Mouse (Mus musculus) MEL (cell line): ENCODE measurements at regions not wholly inside any gene's neighbourhood (a gene's known extent, or its start where the extent isn't known, plus 50 kb on each side); places are given as distances from the start of the nearest gene placed in this dataset.

ENCODE experiments used
- CHD2 ChIP-seq: IDR thresholded peaks from 2 replicates; pipeline ENCODE4 v1.6.1; 2011; ENCODE audit warnings: low read length, improper control_type of control experiment
- CTCF ChIP-seq, 3 experiments: IDR thresholded peaks in 2 of 3; conservative IDR thresholded peaks in 1 of 3; 2 replicates each; pipeline ENCODE4 v1.5.1; 2011 to 2012; ENCODE audit warnings: low read length in 3 of 3, low read depth in 2 of 3, mild to moderate bottlenecking in 2 of 3, improper control_type of control experiment in 1 of 3, inconsistent platforms in 1 of 3, mixed read lengths in 1 of 3, moderate library complexity in 1 of 3; ENCODE audit not compliant: control insufficient read depth in 1 of 3, insufficient read depth in 1 of 3, poor library complexity in 1 of 3, severe bottlenecking in 1 of 3
- ELF1 ChIP-seq: IDR thresholded peaks from 2 replicates; pipeline ENCODE4 v1.6.1; 2014; ENCODE audit warnings: low read depth, mild to moderate bottlenecking, inconsistent platforms, low read length, improper control_type of control experiment, moderate library complexity
- EP300 ChIP-seq, 2 experiments: IDR thresholded peaks; 2 replicates each; pipeline ENCODE4 v1.6.1; 2011; ENCODE audit warnings: improper control_type of control experiment in 2 of 2, low read length in 2 of 2, low read depth in 1 of 2, mild to moderate bottlenecking in 1 of 2
- GATA1 ChIP-seq: IDR thresholded peaks from 2 replicates; pipeline ENCODE4 v1.6.1; 2011; ENCODE audit warnings: low read depth, low read length, improper control_type of control experiment
- MAZ ChIP-seq: IDR thresholded peaks from 2 replicates; pipeline ENCODE4 v1.6.1; 2012; ENCODE audit warnings: low read depth, mild to moderate bottlenecking, inconsistent platforms, low read length, improper control_type of control experiment
- MEF2A ChIP-seq: IDR thresholded peaks from 2 replicates; pipeline ENCODE4 v1.6.1; 2014; ENCODE audit warnings: low read depth, mild to moderate bottlenecking, inconsistent platforms, low read length, improper control_type of control experiment; ENCODE audit not compliant: poor library complexity, insufficient replicate concordance, severe bottlenecking; ENCODE audit errors: extremely low read depth
- POLR2A ChIP-seq, 2 experiments: IDR thresholded peaks; 2 replicates each; pipeline ENCODE4 v1.6.1; 2011 to 2012; ENCODE audit warnings: low read length in 2 of 2, mild to moderate bottlenecking in 2 of 2, control low read depth in 1 of 2, improper control_type of control experiment in 1 of 2, low read depth in 1 of 2, moderate library complexity in 1 of 2; ENCODE audit not compliant: control insufficient read depth in 1 of 2, insufficient read depth in 1 of 2, poor library complexity in 1 of 2
- USF1 ChIP-seq: IDR thresholded peaks from 2 replicates; pipeline ENCODE4 v1.6.1; 2014; ENCODE audit warnings: low read depth, mild to moderate bottlenecking, inconsistent platforms, low read length, improper control_type of control experiment, moderate library complexity

DNA sequence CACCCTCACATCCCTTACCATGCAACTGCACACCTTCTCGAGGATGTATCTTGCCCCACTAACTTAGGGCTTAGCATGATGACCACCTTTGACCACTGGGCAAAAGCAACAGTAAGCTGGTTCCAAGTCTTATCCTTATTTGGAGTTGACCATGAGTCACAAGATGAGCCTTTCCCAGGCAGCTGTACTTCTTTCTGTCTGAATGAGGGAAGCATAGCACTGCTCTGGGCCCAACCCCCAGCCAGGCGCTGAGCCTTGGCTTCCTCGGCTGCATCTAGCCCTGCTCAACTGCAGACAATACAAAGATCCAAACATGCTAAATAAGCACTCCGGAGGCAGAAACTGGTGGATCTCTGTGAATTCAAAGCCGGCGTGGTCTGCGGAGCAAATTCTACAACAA lies 392.9 kb downstream of the H2al1j start:
- TF ChIP-seq CTCF (IDR thresholded peaks at IDR 0.05 in 2 of 3, conservative IDR thresholded peaks at IDR 0.05 in 1 of 3; ENCODE audit: control insufficient read depth in 1 of 3, insufficient read depth in 1 of 3, low read depth in 2 of 3, low read length in 3 of 3, poor library complexity in 1 of 3, severe bottlenecking in 1 of 3) = no peak
- no peak for TF ChIP-seq USF1
- TF ChIP-seq POLR2A (IDR thresholded peaks at IDR 0.05; ENCODE audit: control insufficient read depth in 1 of 2, insufficient read depth in 1 of 2, low read depth in 1 of 2, low read length in 2 of 2, poor library complexity in 1 of 2) = no peak
- no peak for TF ChIP-seq MEF2A
- TF ChIP-seq MAZ = no peak
- TF ChIP-seq EP300 (IDR thresholded peaks at IDR 0.05; ENCODE audit: low read depth in 1 of 2, low read length in 2 of 2) = no peak
- TF ChIP-seq GATA1 = no peak
- TF ChIP-seq ELF1 = no peak
- TF ChIP-seq CHD2 = no peak
